Mouse (Mus musculus) olfactory bulb, adult 2 months (tissue): ENCODE results near the gene Idh3g.

ENCODE experiments used
- CTCF ChIP-seq: fragments of 200-500 bp; IDR thresholded peaks from 2 replicates; pipeline ENCODE4 v1.5.1; 2012; ENCODE audit warnings: low read depth, mild to moderate bottlenecking, low read length, moderate library complexity; ENCODE audit not compliant: insufficient read depth
- POLR2A ChIP-seq: fragments of 200-500 bp; IDR thresholded peaks from 2 replicates; pipeline ENCODE4 v1.6.1; 2012; ENCODE audit warnings: mild to moderate bottlenecking, low read depth, low read length, moderate library complexity; ENCODE audit not compliant: insufficient read depth

- TF ChIP-seq POLR2A, result no peak
- no peak for TF ChIP-seq CTCF
Observed at GRCm38 (mm10) chrX:73797511-73797910, 10.8 kb upstream of the Idh3g start.
